In genomic region chr2:93410899-93411570, GRCm38 (mm10) we compare ENCODE assay signal across 15 mouse cellular contexts. TPM values are rescaled to one million over a fixed set of nuclear protein-coding genes. Genes with fewer than 3 reads are reported as not detected.
DNase-seq lines count a peak whose midpoint lies in the region; ATAC-seq and TF ChIP-seq lines count a peak whose summit lies in the region.
"Had no signal": no experiment of that assay in that cellular context is flagged by ENCODE, and none has a peak within 500 bp of the region (broad histone marks: within the 10 kb centered on the region; RNA-seq: fewer than 3 reads in every experiment).

No protein-coding gene starts in this region.

- no peaks in the 10 kb centered on the region for H3K27me3 ChIP-seq in lung, postnatal 0 days (replicated peaks; ENCODE audit: insufficient read depth, low read length)
- H3K27me3 ChIP-seq in CH12.LX (replicated peaks) (peaks cover 44% of the 10 kb centered on the region), myocyte (ENCODE audit: control insufficient read depth, insufficient read depth, insufficient read length) (peaks cover 22% of the 10 kb centered on the region)
- no peaks in the 10 kb centered on the region for H3K27me3 ChIP-seq in forebrain, embryonic 14.5 days (replicated peaks; ENCODE audit: control insufficient read depth, insufficient read depth, low read length)
- H3K27me3 ChIP-seq: liver, embryonic 15.5 days had no signal

- peak; percentile 16 for DNase-seq in lung, postnatal 0 days (ENCODE audit: low spot score)
- no peak for DNase-seq in lung, adult 2 months
- DNase-seq in CH12.LX (ENCODE audit: extremely low read depth) = peak; percentile 83
- peak; percentile 86 for DNase-seq in forebrain, embryonic 14.5 days (ENCODE audit: low spot score)
- DNase-seq in yolk sac, embryonic 10.5 days (ENCODE audit: low spot score) = no peak
- DNase-seq in c-Kit-positive CD71-positive TER-119-positive erythroid progenitor cells, embryonic 14.5 days (ENCODE audit: low spot score) = no peak
- DNase-seq: adrenal gland, postnatal 25 days; gastrocnemius, adult 2 months; kidney, postnatal 14 days; thymus, postnatal 25 days had no signal

- in situ Hi-C loops in CH12.LX (cut with MboI; ENCODE audit: low pct_ligation_motif_present, low pct_unique_long_range_greater_than_20kb, low sequenced_read_pairs) = loop anchor here (10.0 kb wide), 1 partner anchor 244 kb away; no protein-coding TSS in a partner anchor

- no peak for TF ChIP-seq EP300 in lung, postnatal 0 days (IDR thresholded peaks at IDR 0.05)
- TF ChIP-seq EP300 in CH12.LX (IDR thresholded peaks at IDR 0.05; ENCODE audit: low read length) = peak; percentile 71

- H3K9ac ChIP-seq in lung, postnatal 0 days (replicated peaks; ENCODE audit: low read depth) = no peak overlapping the region
- no peak overlapping the region for H3K9ac ChIP-seq in CH12.LX (ENCODE audit: insufficient read depth, low read depth)
- H3K9ac ChIP-seq in forebrain, embryonic 14.5 days (ENCODE audit: low read length) = no peak overlapping the region
- H3K9ac ChIP-seq: heart, embryonic 12.5 days; liver, embryonic 15.5 days had no signal

- H3ac ChIP-seq in myocyte (ENCODE audit: control insufficient read depth, insufficient read length) = no peak overlapping the region

- 30% methylated on average over 12 of the region's 12 CpGs for WGBS in lung, postnatal 0 days
- WGBS in lung, adult 2 months = 36% methylated on average over 12 of the region's 12 CpGs
- WGBS in forebrain, embryonic 14.5 days = 14% methylated on average over 12 of the region's 12 CpGs

- H3K4me2 ChIP-seq in lung, postnatal 0 days (replicated peaks; ENCODE audit: low read depth, low read length) = no peak overlapping the region
- H3K4me2 ChIP-seq in CH12.LX (ENCODE audit: insufficient read depth, low read depth, poor library complexity, severe bottlenecking) (0 out of 2 replicates have a peak overlapping the region, but pooled peaks have one; percentile 24), myocyte (ENCODE audit: low read depth) (no peak overlapping the region)
- H3K4me2 ChIP-seq in forebrain, embryonic 14.5 days (ENCODE audit: low read length) = no peak overlapping the region
- H3K4me2 ChIP-seq: heart, embryonic 12.5 days; liver, embryonic 15.5 days had no signal

- no peak overlapping the region for H3K4me3 ChIP-seq in lung, postnatal 0 days (ENCODE audit: low read depth, low read length)
- H3K4me3 ChIP-seq in lung, adult 2 months (replicated peaks; ENCODE audit: extremely low read depth, low read depth, low read length) = no peak overlapping the region
- peak overlapping the region in 1 of 3 experiments; percentile 6 for H3K4me3 ChIP-seq in CH12.LX (replicated peaks in 1 of 3; ENCODE audit: low read depth in 2 of 3, low read length in 2 of 3, poor library complexity in 1 of 3)
- H3K4me3 ChIP-seq in forebrain, embryonic 14.5 days (ENCODE audit: low read depth, low read length) = no peak overlapping the region
- no peak overlapping the region for H3K4me3 ChIP-seq in myocyte
- H3K4me3 ChIP-seq: erythroblast, embryonic 14.5 days; gastrocnemius, adult 2 months; heart, embryonic 12.5 days; limb, embryonic 10.5 days; liver, embryonic 15.5 days had no signal

- no peaks in the 10 kb centered on the region; the same call in 1 of the 2 replicates for H3K4me1 ChIP-seq in lung, postnatal 0 days (ENCODE audit: insufficient read depth, low read depth, low read length)
- H3K4me1 ChIP-seq in lung, adult 2 months (ENCODE audit: control insufficient read depth, insufficient read depth, low read length) = peaks cover 6% of the 10 kb centered on the region
- H3K4me1 ChIP-seq in CH12.LX (ENCODE audit: control insufficient read depth in 1 of 2, insufficient read depth in 2 of 2) = peaks cover 22 to 46% of the 10 kb centered on the region in 2 experiments
- peaks cover 6% of the 10 kb centered on the region for H3K4me1 ChIP-seq in forebrain, embryonic 14.5 days (ENCODE audit: control insufficient read depth, insufficient read depth, low read length)

- H3K79me2 ChIP-seq in CH12.LX (replicated peaks; ENCODE audit: control insufficient read depth, extremely low read depth, insufficient read depth, poor library complexity, severe bottlenecking) = no peaks in the 10 kb centered on the region
- H3K79me2 ChIP-seq in myocyte (ENCODE audit: control insufficient read depth, insufficient read depth) = no peaks in the 10 kb centered on the region

- no peaks in the 10 kb centered on the region for H3K9me3 ChIP-seq in lung, postnatal 0 days (ENCODE audit: low read length)
- no peaks in the 10 kb centered on the region for H3K9me3 ChIP-seq in CH12.LX (replicated peaks; ENCODE audit: low read length)
- no peaks in the 10 kb centered on the region for H3K9me3 ChIP-seq in forebrain, embryonic 14.5 days (replicated peaks; ENCODE audit: control insufficient read depth, low read length)
- H3K9me3 ChIP-seq: heart, embryonic 12.5 days; limb, embryonic 10.5 days; liver, embryonic 15.5 days had no signal

- no peak overlapping the region for H3K27ac ChIP-seq in lung, postnatal 0 days (ENCODE audit: low read length)
- H3K27ac ChIP-seq in CH12.LX (ENCODE audit: insufficient read depth, low read depth) = no peak overlapping the region
- peak overlapping the region; percentile 41; the same call in 1 of the 2 replicates for H3K27ac ChIP-seq in forebrain, embryonic 14.5 days (ENCODE audit: low read depth, low read length)
- H3K27ac ChIP-seq: gastrocnemius, adult 2 months; limb, embryonic 10.5 days; liver, embryonic 15.5 days had no signal

- ATAC-seq in lung, postnatal 0 days = peak; percentile 49
- ATAC-seq in forebrain, embryonic 14.5 days = peak; percentile 76

- TF ChIP-seq CTCF in lung, postnatal 0 days (IDR thresholded peaks at IDR 0.05) = no peak
- no peak for TF ChIP-seq CTCF in lung, adult 2 months (IDR thresholded peaks at IDR 0.05; ENCODE audit: insufficient read depth, low read length)
- TF ChIP-seq CTCF in CH12.LX (conservative IDR thresholded peaks at IDR 0.05 in 1 of 2, IDR thresholded peaks at IDR 0.05 in 1 of 2; ENCODE audit: low read depth in 2 of 2, low read length in 2 of 2) = no peak

- TF ChIP-seq RAD21 in CH12.LX (IDR thresholded peaks at IDR 0.05; ENCODE audit: low read depth, low read length) = no peak

- H3K36me3 ChIP-seq in lung, postnatal 0 days (ENCODE audit: insufficient read depth, low read length) = no peaks in the 10 kb centered on the region
- no peaks in the 10 kb centered on the region for H3K36me3 ChIP-seq in CH12.LX (replicated peaks in 1 of 2; ENCODE audit: control insufficient read depth in 1 of 2, insufficient read depth in 1 of 2, low read length in 1 of 2)
- no peaks in the 10 kb centered on the region for H3K36me3 ChIP-seq in forebrain, embryonic 14.5 days (ENCODE audit: control insufficient read depth, insufficient read depth, low read length)
- no peaks in the 10 kb centered on the region for H3K36me3 ChIP-seq in myocyte (ENCODE audit: control insufficient read depth, insufficient read depth)
- H3K36me3 ChIP-seq: heart, embryonic 12.5 days; limb, embryonic 10.5 days; liver, embryonic 15.5 days had no signal

- no peak for TF ChIP-seq POLR2A in lung, adult 2 months (IDR thresholded peaks at IDR 0.05; ENCODE audit: borderline replicate concordance, extremely low read depth, low read depth, low read length)
- TF ChIP-seq POLR2A in CH12.LX (IDR thresholded peaks at IDR 0.05; ENCODE audit: low read depth, low read length) (no peak), myocyte (IDR thresholded peaks at IDR 0.05; ENCODE audit: insufficient read length, low read depth) (no peak)

- dilution Hi-C loops in CH12.LX (cut with MboI; ENCODE audit: extremely low pct_ligation_motif_present, extremely low pct_unique_long_range_greater_than_20kb, low sequenced_read_pairs) = no loop called here

TF ChIP-seq in CH12.LX, 34 proteins besides CTCF, POLR2A, EP300 and RAD21 (continues in another document):
- TF ChIP-seq SIN3A (IDR thresholded peaks at IDR 0.05; ENCODE audit: low read length) (no peak), JUND (conservative IDR thresholded peaks at IDR 0.05; ENCODE audit: low read depth, low read length) (peak; percentile 7; the same call in 1 of the 2 replicates), ELF1 (IDR thresholded peaks at IDR 0.05; ENCODE audit: low read depth, low read length) (no peak), BHLHE40 (IDR thresholded peaks at IDR 0.05; ENCODE audit: low read depth, low read length) (peak; percentile 89), HCFC1 (IDR thresholded peaks at IDR 0.05; ENCODE audit: low read depth, low read length) (no peak), E2F4 (IDR thresholded peaks at IDR 0.05; ENCODE audit: insufficient replicate concordance, low read depth, low read length) (no peak), ZNF384 (IDR thresholded peaks at IDR 0.05; ENCODE audit: low read depth, low read length) (no peak), TBP (conservative IDR thresholded peaks at IDR 0.05; ENCODE audit: low read depth, low read length) (no peak), MEF2A (IDR thresholded peaks at IDR 0.05; ENCODE audit: borderline replicate concordance, low read depth, low read length) (peak; percentile 20; the same call in 1 of the 2 replicates), USF2 (conservative IDR thresholded peaks at IDR 0.05; ENCODE audit: low read depth, low read length) (no peak)

TF ChIP-seq in myocyte, 11 proteins besides CTCF, POLR2A, EP300 and RAD21:
- TF ChIP-seq POLR2AphosphoS2 (IDR thresholded peaks at IDR 0.05; ENCODE audit: insufficient read length, low read depth) (peak; percentile 49), E2F4 (IDR thresholded peaks at IDR 0.05; ENCODE audit: insufficient read depth) (no peak)

RNA-seq across cellular contexts. Expression of gene Cd82, which starts 51.9 kb away (rescaled TPM):
- 94.1 and 106 TPM in 2 replicates for polyA plus RNA-seq in lung, postnatal 0 days (2015; fragmentation: Nextera tagmentation; extraction: Ambion mirVana)
- 170 and 176 TPM in 2 replicates for polyA plus RNA-seq in lung, adult 2 months (2012; rRNA removed)
- total RNA-seq in CH12.LX (2012; rRNA removed) (164 and 215 TPM in 2 replicates), CH12.LX (2014; rRNA removed) (157 and 177 TPM in 2 replicates)
- polyA plus RNA-seq in CH12.LX (2012; ENCODE audit: insufficient read length, low read depth) (249 and 294 TPM in 2 replicates), myocyte (2012; fragmentation: generic; extraction: Trizol) (411 TPM)
- polyA plus RNA-seq in forebrain, embryonic 14.5 days (2014; fragmentation: Nextera tagmentation; extraction: Ambion mirVana) = 16.8 and 18.6 TPM in 2 replicates

Comparison
In these comparisons a context has a peak if more than half of its experiments do, and no peak if none do; other contexts are left out.
1. DNase-seq: peak in lung, postnatal 0 days (single experiment), CH12.LX (single experiment) and forebrain, embryonic 14.5 days (single experiment); none in lung, adult 2 months (single experiment), yolk sac, embryonic 10.5 days (single experiment) and c-Kit-positive CD71-positive TER-119-positive erythroid progenitor cells, embryonic 14.5 days (single experiment).